Mouse (Mus musculus) stomach, postnatal 0 days (tissue): ENCODE results near the gene AL732309.1. TPM values are rescaled to one million over a fixed set of nuclear protein-coding genes. Genes with fewer than 3 reads are reported as not detected.

Experiments used
- ATAC-seq: fragments of 200-750 bp; cut with Nextera tagmentation; 2 replicates; pipeline ENCODE4 v1.8.0; 2017; ENCODE audit not compliant: low FRiP score, low TSS enrichment
- DNase-seq: peaks from one replicate; pipeline ENCODE4 v3.0.0-alpha.2; 2016; ENCODE audit warnings: low spot score
- H3K27ac ChIP-seq: fragments of 300-500 bp; sonication (generic); replicated peaks from 2 replicates; pipeline ENCODE4 v1.5.1; 2014; ENCODE audit warnings: mild to moderate bottlenecking, control low read depth
- H3K27me3 ChIP-seq: fragments of 300-500 bp; sonication (generic); 2 replicates; pipeline ENCODE4 v1.6.1; 2014; ENCODE audit warnings: low read length; ENCODE audit not compliant: control insufficient read depth, insufficient read depth
- H3K36me3 ChIP-seq: fragments of 300-500 bp; sonication (generic); 2 replicates; pipeline ENCODE4 v1.6.1; 2014; ENCODE audit warnings: low read length, mixed read lengths; ENCODE audit not compliant: control insufficient read depth, insufficient read depth
- H3K4me1 ChIP-seq: fragments of 300-500 bp; sonication (generic); replicated peaks from 2 replicates; pipeline ENCODE4 v1.6.1; 2014; ENCODE audit warnings: antibody characterized with exemption; ENCODE audit not compliant: control insufficient read depth, insufficient read depth
- H3K4me2 ChIP-seq: fragments of 300-500 bp; sonication (generic); replicated peaks from 2 replicates; pipeline ENCODE4 v1.6.1; 2014; ENCODE audit warnings: low read depth, mild to moderate bottlenecking, control low read depth, moderate library complexity
- H3K4me3 ChIP-seq: fragments of 300-500 bp; sonication (generic); 2 replicates; pipeline ENCODE4 v1.5.1; 2014; ENCODE audit warnings: low read depth, low read length, control low read depth
- H3K9ac ChIP-seq: fragments of 300-500 bp; sonication (generic); 2 replicates; pipeline ENCODE4 v1.6.1; 2014; ENCODE audit warnings: mild to moderate bottlenecking, low read length, control low read depth, mixed read lengths
- H3K9me3 ChIP-seq: fragments of 300-500 bp; sonication (generic); 2 replicates; pipeline ENCODE4 v1.6.1; 2016; ENCODE audit warnings: low read length; ENCODE audit not compliant: control insufficient read depth
- CTCF ChIP-seq: IDR thresholded peaks from 2 replicates; pipeline ENCODE4 v1.5.1; 2016; ENCODE audit warnings: antibody characterized with exemption, low read depth, mild to moderate bottlenecking, moderate library complexity
- EP300 ChIP-seq: optimal IDR thresholded peaks from 2 replicates; pipeline ENCODE3; 2016; ENCODE audit warnings: antibody characterized with exemption
- WGBS: fragments of 180-500 bp; shearing (Covaris S2); extraction: QIAGEN DNeasy Blood & Tissue Kit; methylation state at CpG from one replicate; pipeline ENCODE4 v1.1.7; 2014; 5-methylcytosine and 5-hydroxymethylcytosine counted together
- polyA plus RNA-seq: library from polyadenylated mRNA; unstranded; fragments of >200 nt; fragmentation: Nextera tagmentation; extraction: Ambion mirVana; gene quantifications from 2 replicates; pipeline ENCODE4 v1.2.1, GENCODE M21; 2015

AL732309.1 gene
- polyA plus RNA-seq, 1 experiment from 2014 or later = 12.8 TPM

DNA sequence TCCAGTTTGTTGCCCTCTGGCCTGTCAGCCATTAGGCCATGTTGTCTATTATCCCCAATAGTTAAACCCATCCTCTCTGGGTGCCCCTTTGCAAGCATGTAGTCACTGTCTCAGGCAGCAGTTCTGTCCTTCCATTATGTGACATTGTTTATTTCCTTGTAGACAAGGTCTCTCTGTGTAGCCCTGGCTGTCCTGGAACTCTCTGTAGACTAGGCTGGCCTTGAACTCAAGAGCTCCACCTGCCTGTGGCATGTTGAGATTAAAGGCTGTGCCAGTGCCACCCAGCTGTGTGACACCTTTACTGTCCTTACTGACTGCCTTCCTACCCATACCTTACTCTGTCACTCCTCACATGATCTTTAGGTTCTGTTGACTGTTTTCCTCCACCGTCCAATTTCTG, 5.7 kb upstream of the AL732309.1 start:
- Histone ChIP-seq H3K9ac (no peak overlapping the region), H3K9me3 (no peaks in the 10 kb centered on the region), H3K4me2 (no peak overlapping the region), H3K27me3 (no peaks in the 10 kb centered on the region), H3K36me3 (peaks cover 18% of the 10 kb centered on the region), H3K4me3 (no peak overlapping the region), H3K4me1 (no peaks in the 10 kb centered on the region), H3K27ac (no peak overlapping the region)
- peak; percentile 11; the same call in 1 of the 2 replicates for ATAC-seq
- DNase-seq = peak; percentile 50
- TF ChIP-seq EP300 = no peak
- TF ChIP-seq CTCF = peak; percentile 72
- 85% methylated on average over 1 of the region's 1 CpGs for WGBS

DNA sequence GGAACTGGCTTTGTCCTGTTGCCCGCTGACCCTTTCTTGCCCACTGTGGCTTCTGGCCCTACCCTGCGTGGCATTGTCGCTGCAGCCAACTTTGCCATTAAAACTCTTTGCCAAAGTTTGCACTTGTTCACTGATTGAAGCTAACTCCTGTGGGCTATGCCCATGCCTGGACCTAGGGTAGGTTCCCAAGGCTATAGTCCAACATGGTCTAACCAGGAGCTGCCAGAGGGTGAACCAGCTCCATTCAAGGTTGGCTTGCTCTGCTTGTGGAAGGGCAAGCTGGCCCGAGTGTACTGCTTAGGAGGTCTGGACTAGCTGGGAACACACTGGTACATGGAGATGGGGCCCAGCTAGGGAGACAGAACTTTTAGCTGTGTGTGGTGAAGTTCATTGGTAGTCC, 2.5 kb downstream of the AL732309.1 start:
- no peak overlapping the region for H3K4me2 ChIP-seq
- no peak overlapping the region for H3K27ac ChIP-seq
- DNase-seq (no peak), ATAC-seq (no peak)
- H3K9me3 ChIP-seq = no peaks in the 10 kb centered on the region
- no peak for TF ChIP-seq CTCF
- H3K4me3 ChIP-seq = no peak overlapping the region
- 86% methylated on average over 4 of the region's 4 CpGs for WGBS
- no peak overlapping the region for H3K9ac ChIP-seq
- H3K36me3 ChIP-seq = peaks cover 8% of the 10 kb centered on the region; the same call in 1 of the 2 replicates
- no peaks in the 10 kb centered on the region for H3K27me3 ChIP-seq
- H3K4me1 ChIP-seq = peaks cover 7% of the 10 kb centered on the region

DNA sequence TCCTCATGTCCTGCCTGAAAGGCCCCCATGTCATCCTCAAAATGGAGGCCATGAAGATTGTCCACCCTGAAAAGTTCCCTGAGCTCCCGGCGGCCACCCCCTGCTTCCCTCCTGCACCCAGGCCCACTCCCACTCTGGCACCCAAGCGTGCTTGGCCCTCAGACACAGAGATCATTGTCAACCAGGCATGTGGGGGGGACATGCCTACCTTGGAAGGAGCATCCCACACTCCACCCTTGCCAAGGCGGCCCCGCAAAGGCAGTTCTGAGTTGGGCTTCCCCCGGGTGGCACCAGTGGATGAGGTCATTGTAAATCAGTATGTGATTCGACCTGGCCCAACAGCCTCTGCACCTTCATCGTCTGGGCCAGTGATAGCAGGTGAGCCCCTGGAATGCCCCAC, 3.3 kb downstream of the AL732309.1 start:
- H3K4me1 ChIP-seq = peaks cover 7% of the 10 kb centered on the region
- ATAC-seq (no peak), DNase-seq (no peak)
- H3K9ac ChIP-seq = no peak overlapping the region
- H3K27me3 ChIP-seq = no peaks in the 10 kb centered on the region
- TF ChIP-seq EP300 (no peak), CTCF (no peak)
- H3K4me2 ChIP-seq = no peak overlapping the region
- 70% methylated on average over 8 of the region's 8 CpGs for WGBS
- H3K9me3 ChIP-seq = no peaks in the 10 kb centered on the region
- H3K4me3 ChIP-seq = no peak overlapping the region
- H3K27ac ChIP-seq = no peak overlapping the region
- peaks cover 7% of the 10 kb centered on the region; the same call in 1 of the 2 replicates for H3K36me3 ChIP-seq

DNA sequence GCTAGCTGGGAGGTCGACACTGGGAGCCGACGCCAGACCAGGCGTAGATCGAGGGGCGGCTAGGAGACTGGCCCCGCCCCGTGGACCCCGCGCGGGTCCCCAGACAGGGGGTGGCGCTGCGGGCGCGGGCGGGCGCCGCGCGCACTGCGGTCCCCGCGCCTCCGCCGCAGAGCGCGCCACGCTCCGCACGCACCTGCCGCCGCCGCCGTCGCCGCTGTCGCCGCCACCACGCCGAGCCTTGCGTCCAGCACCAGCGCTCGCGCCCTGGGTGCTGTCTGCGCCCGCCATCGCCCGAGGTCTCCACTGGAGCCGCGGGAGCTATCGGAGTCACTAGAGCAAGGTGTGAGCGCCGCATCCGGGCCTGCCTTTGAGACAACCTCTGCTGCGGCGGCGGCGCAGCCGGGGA, 4.6 kb downstream of the AL732309.1 start, which contains the start of the genes Rnf208 and Cysrt1:
Rnf208 (plus strand) TSS at position 155 of the 406 bp plus-strand sequence.
Cysrt1 (minus strand) TSS at position 352 of the 406 bp plus-strand sequence.
- TF ChIP-seq EP300 (no peak), CTCF (no peak)
- WGBS = under 1% methylated on average over 38 of the region's 59 CpGs
- no peaks in the 10 kb centered on the region for H3K9me3 ChIP-seq
- no peaks in the 10 kb centered on the region for H3K27me3 ChIP-seq
- peaks cover 7% of the 10 kb centered on the region for H3K4me1 ChIP-seq
- H3K4me3 ChIP-seq = peak within 1 kb of the TSS; percentile 45
- peaks cover 2% of the 10 kb centered on the region; the same call in 1 of the 2 replicates for H3K36me3 ChIP-seq
- peak within 1 kb of the TSS; percentile 78 for H3K4me2 ChIP-seq
- ATAC-seq (no peak), DNase-seq (peak; percentile 56)
- H3K9ac ChIP-seq = peak within 1 kb of the TSS; percentile 69
- peak within 1 kb of the TSS; percentile 91 for H3K27ac ChIP-seq

DNA sequence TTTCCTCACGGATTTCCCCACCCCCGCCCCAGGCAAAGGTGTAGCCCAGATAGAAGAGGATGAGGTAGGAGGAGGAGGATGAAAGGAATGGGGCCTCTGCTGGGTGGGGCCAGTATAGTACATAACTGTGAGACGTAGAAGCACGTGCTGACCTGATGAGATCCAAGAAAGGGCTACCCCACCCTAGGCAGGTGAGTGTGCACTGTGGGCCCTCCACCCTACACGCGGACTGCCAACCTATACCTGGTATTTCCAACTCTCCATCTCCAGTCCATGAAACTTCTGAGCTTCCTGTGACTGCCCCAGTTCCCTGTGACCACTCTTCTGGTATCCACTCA, 5.3 kb downstream of the AL732309.1 start:
- ATAC-seq (peak; percentile 54), DNase-seq (peak; percentile 66)
- peaks cover 7% of the 10 kb centered on the region; the same call in 1 of the 2 replicates for H3K4me1 ChIP-seq
- peak overlapping the region; percentile 69; the same call in 1 of the 2 replicates for H3K9ac ChIP-seq
- 15% methylated on average over 6 of the region's 6 CpGs for WGBS
- peak overlapping the region; percentile 78 for H3K4me2 ChIP-seq
- H3K9me3 ChIP-seq = no peaks in the 10 kb centered on the region
- H3K27me3 ChIP-seq = no peaks in the 10 kb centered on the region
- H3K4me3 ChIP-seq = peak overlapping the region; percentile 45; the same call in 1 of the 2 replicates
- H3K27ac ChIP-seq = peak overlapping the region; percentile 91
- H3K36me3 ChIP-seq = peaks cover 2% of the 10 kb centered on the region; the same call in 1 of the 2 replicates
- no peak for TF ChIP-seq EP300
- no peak for TF ChIP-seq CTCF

DNA sequence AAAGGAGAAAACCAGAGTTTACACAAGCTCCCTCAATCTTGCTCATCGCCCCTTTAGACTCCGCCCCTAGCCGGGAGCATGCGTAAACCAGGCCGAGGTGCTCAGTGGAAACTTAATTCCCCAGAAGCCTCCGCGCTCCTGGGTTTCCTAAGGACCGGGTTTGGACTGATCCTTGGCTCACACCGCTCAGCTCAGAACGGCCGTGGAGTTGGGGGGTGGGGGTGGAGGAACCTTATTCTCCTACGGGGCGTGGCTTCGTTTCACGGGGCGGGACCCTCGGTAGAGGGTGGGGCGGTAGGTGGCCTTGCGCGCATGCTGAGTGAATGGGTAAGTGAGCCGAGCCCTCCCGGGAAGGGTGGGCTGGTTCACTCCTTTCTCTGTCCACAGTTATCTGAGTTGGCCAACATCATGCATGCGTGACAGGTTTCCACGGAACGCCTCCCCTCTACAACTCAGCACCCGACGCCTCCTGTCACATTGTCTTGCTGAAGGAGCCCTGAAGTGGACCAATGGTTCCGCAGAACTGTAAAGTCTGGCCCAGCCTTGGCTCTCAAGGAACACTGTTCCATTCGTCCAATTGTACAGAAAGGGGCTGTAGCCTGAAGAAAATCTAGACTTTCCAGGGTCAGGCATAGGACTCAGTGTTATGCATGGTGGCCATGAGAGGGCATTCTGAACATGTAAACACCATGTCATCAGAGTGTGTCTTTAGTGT, 5.8 kb downstream of the AL732309.1 start:
- Histone ChIP-seq H3K4me3 (peak overlapping the region; percentile 23), H3K27ac (peak overlapping the region; percentile 91), H3K36me3 (peaks cover 2% of the 10 kb centered on the region; the same call in 1 of the 2 replicates), H3K4me1 (peaks cover 7% of the 10 kb centered on the region; the same call in 1 of the 2 replicates), H3K9ac (peak overlapping the region; percentile 45; the same call in 1 of the 2 replicates), H3K4me2 (peak overlapping the region; percentile 78), H3K27me3 (no peaks in the 10 kb centered on the region), H3K9me3 (no peaks in the 10 kb centered on the region)
- peak; percentile 85 for DNase-seq
- TF ChIP-seq CTCF (no peak), EP300 (no peak)
- WGBS = 1% methylated on average over 29 of the region's 29 CpGs
- peak; percentile 66 for ATAC-seq
